Mouse (Mus musculus) erythroid progenitor cell, adult 5-6 weeks (primary cell): ENCODE measurements around the gene St13. TPM values are rescaled to one million over a fixed set of nuclear protein-coding genes. Genes with fewer than 3 reads are reported as not detected.
A peak's percentile ranks its signal among the peaks of the same experiment; 100 is the strongest.

Source experiments
- ATAC-seq: replicated peaks from 2 replicates; pipeline ENCODE4 v1.8.0; 2016; ENCODE audit warnings: moderate number of reproducible peaks, mild to moderate bottlenecking, moderate TSS enrichment, inconsistent platforms; ENCODE audit not compliant: poor library complexity, low FRiP score, severe bottlenecking
- total RNA-seq, 2 experiments: library from RNA; stranded (forward) in 1 of 2; stranded (reverse) in 1 of 2; fragments of 150-400 nt in 1 of 2; fragments of 186-747, 209-891 nt in 1 of 2; gene quantifications; 2 replicates each; pipeline versions ENCODE4 v1.2.3 to v1.2.4; 2015 to 2017; ENCODE audit warnings: low replicate concordance in 2 of 2

The St13 gene
- total RNA-seq, 2 experiments from 2014 or later: 30.6 to 46.5 TPM

DNA sequence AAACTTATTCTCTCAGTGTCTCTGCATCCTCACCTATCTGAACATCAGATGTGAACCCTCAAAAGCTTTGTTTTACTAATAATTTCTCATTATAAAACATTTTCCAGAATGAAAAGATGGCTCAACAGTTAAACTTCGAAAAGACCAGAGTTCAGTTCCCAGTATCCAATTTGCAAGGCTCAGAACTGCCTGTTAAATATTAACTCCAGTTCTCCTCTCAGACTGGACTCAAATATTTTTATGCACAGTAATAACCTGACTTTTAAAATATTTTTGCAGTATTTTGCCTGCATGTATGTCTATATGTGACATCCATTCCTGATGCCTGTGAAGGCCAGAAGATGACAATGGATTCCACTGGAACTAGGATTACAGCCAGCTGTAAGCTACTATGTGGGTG lies 31.3 kb downstream of the St13 start:
- ATAC-seq: no peak

DNA sequence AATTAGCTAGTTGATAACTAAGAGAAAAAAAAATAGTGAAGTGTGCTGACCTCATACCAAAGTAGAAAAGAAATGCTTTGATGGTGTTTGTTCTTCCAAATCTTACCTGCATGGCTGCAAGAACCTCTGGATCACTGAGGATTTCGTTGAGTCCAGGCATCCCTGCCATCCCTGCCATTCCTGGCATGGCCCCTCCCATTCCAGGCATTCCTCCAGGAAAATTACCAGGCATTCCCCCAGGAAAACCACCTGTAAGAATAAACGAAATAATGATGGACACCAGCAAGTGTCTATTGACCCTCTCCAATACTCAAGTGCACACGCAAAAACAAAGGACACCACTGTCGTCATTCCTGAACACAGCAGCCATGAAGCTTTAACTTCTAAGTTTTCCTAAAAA lies 33.6 kb downstream of the St13 start:
- ATAC-seq: no peak

DNA sequence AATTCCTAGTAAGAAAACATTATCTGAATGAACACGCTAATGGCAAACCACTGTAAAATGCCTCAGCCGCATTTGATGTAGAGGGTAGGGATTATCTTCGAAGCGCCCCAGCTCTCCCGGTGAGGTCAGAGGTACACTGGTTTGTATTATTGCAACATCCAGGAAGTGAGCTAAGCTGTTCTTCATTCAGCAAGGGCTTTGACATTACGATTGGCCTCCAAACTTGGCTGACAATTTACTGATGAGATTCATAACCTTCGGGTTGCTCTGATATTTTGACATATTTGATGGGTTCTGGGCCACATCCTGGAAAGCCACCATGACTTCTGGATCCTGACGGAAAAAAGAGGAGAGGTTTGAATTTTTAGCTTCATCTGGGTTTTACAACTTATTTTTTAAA lies 34.6 kb downstream of the St13 start:
- no peak for ATAC-seq

DNA sequence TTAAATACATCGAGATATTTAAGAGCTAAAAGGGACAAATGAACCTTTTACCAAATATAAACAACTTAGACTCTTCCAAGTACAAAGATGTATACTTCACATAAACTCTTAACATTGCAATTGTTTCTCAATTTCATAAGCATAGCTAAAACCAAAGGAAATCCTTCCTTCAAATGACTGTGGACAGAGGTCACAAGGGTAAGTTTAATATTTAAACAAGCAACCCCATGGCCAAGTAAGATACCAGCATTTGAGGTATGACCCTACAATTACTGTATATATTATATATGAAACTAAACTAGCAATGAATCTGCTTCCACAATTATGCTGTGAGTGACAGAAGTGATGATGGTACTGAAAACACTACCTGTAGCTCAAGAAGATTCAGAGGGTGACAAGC lies 35.6 kb downstream of the St13 start:
- ATAC-seq: no peak

DNA sequence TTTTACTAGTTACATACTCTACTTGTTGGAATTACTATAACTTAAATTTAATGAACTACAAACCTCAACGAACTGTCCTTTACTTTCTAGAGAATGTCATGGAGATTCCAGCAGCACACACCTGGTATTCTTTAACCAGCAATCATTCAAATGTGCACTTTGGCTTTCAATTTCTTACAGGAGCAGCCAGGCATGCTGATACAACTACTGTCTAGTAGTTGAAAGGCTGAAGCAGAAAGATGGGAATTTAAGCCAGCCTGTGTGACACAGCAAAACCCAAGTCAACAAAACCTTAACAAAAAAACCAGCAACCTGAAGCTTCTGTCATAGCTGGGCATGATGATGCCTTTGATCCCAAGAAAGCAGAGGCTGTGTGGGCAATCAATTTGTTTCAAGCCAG lies 37.4 kb downstream of the St13 start:
- ATAC-seq: no peak

DNA sequence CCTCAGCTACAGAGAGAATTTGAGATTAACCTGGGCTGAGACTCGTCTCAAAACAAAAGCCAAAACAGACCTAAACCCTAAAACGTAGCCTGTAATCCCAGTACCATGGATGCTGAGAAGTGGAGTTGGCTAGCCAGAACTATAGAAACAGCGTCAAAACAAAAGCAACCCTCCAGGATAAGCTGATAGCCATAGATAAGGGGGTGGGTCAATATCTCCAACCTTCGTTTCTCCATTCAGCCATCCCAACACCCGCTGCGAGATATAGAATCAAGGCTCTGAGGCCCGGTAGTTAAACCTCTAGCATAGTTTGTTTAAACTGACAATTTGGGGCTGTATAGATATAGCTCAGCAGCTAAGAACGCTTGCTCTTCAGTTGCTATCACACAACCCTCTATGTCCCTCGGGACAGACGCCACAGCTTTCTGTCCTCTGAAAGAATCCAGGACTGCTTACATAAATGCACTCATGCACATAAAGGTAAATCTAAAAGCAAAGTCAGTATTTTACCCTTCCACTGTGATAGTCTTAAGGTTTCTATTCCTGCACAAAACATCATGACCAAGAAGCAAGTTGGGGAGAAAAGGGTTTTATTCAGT lies 38.4 kb downstream of the St13 start:
- ATAC-seq: no peak

DNA sequence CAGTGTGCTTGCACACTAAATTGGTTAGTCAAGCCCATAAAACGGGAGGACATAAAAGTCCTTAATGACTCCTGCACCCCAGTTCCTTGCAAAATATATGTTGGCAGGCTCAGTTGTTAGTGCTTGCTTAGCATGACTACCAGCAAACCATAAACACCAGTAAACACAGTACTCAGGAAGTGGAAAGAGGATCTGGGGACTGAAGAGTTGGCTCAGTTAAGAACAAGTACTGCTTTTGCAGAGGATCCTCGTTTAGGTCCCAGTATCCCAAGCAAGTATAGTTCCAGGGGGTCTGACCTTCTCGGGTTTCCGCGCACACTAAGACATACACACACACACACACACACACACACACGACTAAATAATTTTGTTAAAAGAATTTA lies 38.9 kb downstream of the St13 start:
- ATAC-seq: peak; percentile 50

DNA sequence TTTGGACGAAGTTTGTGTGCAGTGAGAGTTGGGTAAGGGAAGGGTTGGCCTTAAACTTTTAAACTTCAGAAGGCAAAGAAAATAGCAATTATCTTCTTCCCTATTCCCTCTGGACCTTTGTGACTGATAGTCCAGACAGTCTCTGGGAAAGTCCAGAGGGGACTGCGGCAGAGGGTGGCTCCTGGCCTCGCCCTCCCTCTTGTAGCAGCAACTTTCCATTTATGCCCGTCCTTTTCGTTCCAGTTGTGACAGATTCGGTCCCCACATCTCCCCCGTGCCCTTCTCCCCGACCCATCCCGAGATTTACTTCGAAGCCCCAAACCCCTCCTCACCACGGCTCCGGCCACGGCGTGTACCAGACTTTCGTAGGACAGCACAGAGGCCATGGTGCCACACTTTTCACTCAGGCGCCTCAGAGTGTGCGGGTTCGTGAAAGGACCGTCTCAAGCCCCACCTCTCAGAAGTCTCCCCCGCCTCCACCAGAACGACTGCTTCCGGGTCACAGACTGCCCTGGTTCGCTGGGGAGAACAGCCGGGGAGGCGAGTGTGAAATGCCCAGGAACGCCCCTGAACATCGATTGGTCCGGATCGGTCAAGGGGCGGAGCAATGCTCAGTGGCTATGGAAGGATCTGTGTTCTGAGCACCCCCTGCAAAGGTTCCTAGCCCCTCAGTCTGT lies 39.4 kb downstream of the St13 start, which contains the start of gene Slc25a17:
Slc25a17 (minus strand) TSS at position 468 of the 677 bp plus-strand sequence.
- peak; percentile 99 for ATAC-seq

DNA sequence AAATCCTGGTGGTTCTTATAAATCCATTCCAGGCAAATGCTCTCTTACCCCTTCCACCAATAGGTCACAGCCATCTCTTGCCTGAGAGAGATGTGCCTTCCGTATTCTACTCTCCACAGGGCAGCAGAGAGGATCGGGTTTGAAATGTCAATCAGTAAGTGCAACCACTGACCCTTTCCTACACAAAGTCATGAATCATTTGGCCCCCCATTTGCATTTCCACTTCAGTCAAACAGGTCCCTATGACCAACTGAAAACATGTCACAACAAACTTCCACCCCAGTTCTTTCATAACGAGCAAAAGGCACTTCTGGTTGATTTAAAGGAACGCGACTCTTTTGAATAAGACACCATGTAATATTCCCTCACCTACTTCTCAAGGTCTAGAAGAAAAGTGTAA lies 40.5 kb downstream of the St13 start:
- ATAC-seq: no peak

DNA sequence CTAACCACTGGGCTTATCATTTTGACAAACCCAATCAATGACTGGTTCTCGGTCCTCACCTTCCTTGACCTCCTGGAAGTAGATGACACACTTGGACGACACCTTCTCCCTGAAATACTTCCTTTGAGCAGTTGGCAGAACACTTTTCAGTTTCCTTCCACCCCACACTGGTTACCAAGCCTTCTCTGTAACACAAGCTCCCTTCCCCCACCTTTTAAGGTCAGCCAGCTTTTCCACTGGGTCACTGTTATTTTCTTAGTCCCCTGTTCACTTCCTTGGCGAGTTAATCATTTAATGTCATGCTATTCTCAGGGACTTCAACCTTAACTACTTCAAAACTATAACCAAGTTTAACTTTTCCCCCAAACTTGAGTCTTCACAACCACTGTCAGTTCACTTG lies 40.9 kb downstream of the St13 start:
- ATAC-seq: no peak

DNA sequence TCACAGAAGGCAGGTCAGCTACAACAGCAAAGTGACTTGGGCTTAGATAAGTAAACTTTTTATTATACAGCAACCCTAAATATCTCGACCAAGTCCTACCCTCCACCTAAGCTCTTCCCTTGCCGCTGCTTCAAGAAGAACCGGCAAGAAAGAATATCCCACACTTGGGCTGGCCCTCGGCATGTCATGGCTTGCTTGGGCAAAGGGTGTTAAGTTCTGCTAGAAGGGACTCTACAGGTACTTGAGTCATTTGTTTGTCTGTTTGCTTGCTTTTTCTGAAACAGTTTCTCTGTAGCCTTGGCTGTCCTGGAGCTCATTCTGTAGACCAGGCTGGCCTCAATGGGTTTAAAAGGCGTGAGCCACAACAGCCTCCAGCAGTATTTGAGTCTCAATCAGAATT lies 42.9 kb downstream of the St13 start:
- no peak for ATAC-seq

DNA sequence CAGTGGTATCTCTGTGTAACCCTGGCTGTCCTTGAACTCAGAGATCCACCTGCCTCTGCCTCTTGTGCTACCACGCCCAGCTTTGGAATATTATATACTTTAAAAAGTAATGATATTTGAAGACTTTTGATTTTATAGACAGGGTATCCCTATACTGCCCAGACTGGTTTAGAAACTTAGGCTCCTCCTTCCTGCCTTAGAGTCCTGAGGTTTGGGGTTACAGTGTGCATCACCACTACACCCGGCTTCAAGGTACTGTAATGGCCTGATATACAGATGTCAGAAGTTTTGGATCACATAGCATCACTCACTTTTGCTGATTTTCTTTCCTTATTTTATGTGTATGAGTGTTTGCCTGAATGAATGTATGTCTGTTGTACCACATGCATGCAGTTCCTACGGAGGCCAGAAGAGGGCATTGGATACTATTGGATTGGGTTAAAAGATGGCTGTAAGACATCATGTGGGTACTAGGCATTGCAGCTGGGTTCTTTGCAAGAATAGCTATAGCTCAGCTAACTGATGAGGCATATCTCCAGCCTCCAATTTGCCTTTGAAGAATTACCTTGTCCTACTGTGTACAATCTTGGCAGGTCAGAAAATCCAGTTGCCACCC lies 44.6 kb downstream of the St13 start:
- ATAC-seq: peak; percentile 70

DNA sequence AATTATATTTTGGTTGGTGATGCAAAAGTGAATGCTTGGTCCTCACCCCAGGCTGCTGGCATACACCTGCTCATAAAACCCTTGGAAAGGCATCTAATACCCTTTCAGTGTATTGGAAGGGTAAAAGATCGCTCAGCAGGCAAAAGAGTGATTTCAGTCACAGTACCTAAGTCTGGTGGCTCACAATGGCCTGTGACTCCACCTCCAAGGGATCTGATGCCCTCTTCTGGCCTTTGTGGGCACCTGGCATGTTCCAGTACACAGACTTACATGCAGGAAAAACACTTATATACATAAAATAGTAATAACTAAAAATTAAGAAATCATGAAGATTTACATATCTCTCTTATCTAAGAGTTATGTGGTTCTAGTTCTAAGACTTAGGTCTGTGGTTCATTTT lies 47.2 kb downstream of the St13 start:
- ATAC-seq: no peak

DNA sequence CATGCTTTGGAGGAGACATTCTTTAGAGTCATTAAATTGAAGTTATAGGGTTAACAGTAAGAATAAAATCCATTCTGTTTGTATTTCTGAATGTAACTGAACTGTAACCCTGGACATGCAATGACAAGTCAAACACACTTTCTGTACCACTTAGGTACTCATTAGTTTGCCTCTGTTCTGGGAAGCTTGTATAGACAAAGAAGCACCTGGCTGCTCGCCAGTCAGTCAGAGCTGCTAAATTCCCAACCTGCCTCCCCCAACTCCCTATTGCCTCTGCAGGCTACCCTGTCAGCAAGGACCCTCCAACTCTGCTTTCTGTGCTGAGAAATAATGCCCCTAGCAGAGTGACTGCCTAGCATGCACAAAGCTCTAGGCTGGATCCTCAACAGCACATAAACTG lies 49.5 kb downstream of the St13 start:
- ATAC-seq: no peak

DNA sequence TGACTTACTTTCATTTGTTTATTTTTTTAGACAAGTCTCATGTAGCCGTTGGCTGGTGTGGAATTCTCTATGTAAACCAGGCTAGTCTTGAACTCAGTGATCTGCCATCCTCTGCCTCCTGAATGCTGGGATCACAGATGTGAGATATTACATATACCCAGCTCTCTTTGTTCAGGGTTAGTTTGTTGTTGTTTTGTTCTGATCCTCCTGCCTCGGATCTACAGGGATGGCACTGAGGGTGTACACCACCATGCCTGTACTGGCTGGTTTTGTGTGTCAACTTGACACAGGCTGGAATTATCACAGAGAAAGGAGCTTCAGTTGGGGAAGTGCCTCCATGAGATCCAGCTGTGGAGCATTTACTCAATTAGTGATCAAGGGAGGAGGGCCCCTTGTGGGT lies 51.5 kb downstream of the St13 start:
- ATAC-seq: no peak

DNA sequence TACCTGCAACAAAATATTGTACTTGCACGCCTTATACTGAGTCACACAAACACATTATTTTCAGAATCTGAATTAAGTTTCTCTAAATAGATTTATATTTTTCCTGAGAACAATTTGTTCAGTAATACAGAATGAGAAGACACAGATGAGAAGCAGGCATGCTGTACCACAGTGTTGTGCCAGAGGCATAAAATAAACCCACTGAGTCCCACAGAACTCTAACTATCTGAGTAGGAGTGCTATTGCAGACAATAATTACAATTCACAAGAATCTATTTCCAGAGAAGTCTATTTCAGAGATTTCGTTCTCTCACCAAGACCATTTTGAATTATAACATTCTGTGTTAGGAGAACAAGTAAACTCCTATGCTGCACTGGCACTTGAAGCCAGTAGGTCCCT lies 52.4 kb downstream of the St13 start:
- ATAC-seq: no peak

DNA sequence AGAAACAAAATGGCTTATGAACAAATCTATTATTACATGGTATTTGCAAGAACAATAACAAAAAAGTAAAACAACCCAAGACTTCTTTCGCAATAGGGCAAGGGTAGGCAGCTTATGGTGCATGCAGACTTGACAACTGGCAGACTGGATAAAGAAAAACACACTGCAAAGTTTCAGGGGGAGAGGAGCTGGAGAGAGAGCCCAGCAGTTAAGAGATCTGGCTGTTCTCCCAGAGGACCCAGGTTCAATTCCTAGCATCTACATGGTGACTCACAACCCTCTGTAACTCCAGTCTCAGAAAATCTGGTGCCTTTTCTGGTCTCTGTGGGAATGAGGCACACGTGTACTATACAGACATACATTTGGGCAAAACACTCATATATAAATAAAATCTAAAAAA lies 58.5 kb downstream of the St13 start:
- ATAC-seq: no peak

DNA sequence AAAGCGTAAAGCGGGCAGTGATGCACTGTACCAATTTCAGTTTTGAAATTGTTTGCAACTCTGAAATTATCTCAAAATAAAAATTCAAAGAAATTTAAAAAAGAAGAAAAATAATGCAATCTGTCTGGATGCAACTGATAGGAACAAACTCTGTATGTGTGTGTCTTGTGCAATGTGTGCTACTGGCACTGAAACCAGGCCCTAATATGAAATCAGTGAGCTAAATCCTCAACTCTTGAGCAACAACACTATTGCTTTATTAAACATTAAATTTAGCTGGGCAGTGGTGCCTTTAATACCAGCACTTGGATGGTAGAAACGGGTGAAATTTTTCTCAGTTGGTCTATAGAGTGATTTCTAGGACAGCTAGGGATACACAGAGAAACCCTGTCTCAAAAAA lies 60.7 kb downstream of the St13 start:
- ATAC-seq: no peak

DNA sequence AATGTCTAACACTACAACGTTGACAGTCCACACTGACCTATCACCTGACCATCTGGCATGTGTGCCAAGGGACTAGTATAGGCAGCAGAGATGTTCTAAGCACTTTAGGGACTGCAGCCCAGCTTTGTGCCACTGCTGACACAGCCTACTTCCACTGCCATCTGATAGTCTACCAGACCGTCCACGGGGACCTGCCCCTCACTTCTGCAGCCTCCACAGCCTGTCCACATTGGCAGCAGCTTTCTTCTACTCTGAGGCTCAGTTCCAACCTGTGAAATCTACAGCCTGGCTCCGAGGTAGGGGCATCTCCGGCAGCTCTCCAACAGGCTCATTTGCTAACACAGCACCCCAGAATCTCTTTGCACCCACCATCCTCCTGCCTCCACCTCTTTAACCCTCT lies 63.4 kb downstream of the St13 start:
- ATAC-seq: no peak

DNA sequence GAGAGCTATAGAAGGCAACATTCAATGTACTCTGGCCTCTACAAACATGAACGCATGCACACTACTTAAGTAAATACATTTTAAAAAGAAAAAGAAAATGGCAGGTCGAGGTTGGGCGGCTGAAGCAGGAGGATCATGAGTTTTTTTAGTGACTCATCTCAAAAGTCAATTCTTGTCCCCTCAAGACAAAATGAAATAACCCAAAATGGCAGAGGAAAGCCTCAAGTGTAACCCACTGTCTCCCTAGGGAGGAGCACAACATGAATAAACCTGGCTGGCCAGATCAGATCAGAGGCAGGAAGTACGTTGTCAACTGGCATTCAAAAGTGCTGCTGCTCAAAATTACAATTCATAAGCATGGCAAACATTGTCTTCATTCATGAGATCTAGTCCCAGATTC lies 67.4 kb downstream of the St13 start:
- no peak for ATAC-seq

DNA sequence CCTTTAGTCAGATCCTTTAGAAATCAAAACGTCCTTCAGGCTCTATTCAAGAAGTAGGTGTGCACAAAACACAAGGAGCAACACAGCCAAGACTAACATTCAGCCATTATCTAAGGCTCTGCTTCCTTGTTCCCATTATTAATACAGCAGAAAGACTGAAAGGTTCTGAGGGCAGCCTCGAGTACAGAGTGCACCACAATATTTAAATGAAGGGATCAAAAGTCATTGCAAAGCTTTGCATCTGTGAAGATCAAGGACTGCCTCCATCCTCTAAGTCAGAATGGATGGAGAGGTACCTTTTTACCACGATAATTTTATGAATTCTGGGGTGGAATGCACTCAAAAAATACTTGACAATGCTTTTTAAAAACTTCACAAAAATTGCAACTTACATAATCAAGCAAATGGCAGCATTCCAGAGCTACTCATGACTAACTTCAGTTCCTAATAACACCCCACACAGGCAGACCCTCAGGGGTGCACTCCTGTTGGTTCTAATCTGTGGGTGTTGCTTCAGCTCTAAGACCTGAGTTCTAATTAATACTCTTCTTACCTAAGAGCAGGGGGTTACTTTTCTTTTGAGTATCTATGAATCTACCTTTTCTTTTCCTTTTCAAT lies 69.0 kb downstream of the St13 start:
- no peak for ATAC-seq
